Mouse (Mus musculus): Measurements from ENCODE around the gene Hpn. TPM values are rescaled to one million over a fixed set of nuclear protein-coding genes. Genes with fewer than 3 reads are reported as not detected.

The Hpn gene
- 0.76 TPM for polyA plus RNA-seq (2014; fragmentation: Illumina TruSeq; extraction: RNeasy Lipid Tissue Mini Kit (QIAGEN cat#74804); ENCODE audit: low read depth, low replicate concordance)

GRCm38 (mm10) chr7:31115182-31115581, at the start of gene Hpn:
Hpn (minus strand) TSS chr7:31115290.

GRCm38 (mm10) chr7:31155296-31156033, 40.4 kb upstream of the Hpn start, which contains the start of gene Gramd1a:
Gramd1a (minus strand) TSS chr7:31155896.

GRCm38 (mm10) chr7:31126851-31127724, 12.0 kb upstream of the Hpn start, which contains the start of gene Scn1b:
Scn1b (minus strand) TSS chr7:31127003.

GRCm38 (mm10) chr7:31076492-31076891, 38.6 kb downstream of the Hpn start, which contains the start of gene Fxyd3:
Fxyd3 (minus strand) TSS chr7:31076704.

GRCm38 (mm10) chr7:31059108-31059507, 56.0 kb downstream of the Hpn start, which contains the start of gene Lgi4:
Lgi4 (plus strand) TSS chr7:31059342.

GRCm38 (mm10) chr7:31057071-31057470, 58.0 kb downstream of the Hpn start, which contains the start of gene Fxyd1:
Fxyd1 (minus strand) TSS chr7:31057199.

GRCm38 (mm10) chr7:31051321-31052021, 63.6 kb downstream of the Hpn start, which contains the start of gene Fxyd7:
Fxyd7 (minus strand) TSS chr7:31051467.

Other genes starting within 250 kb of the Hpn start
- 9.5 TPM for gene Cd22, start 234.9 kb downstream of the Hpn start, polyA plus RNA-seq (2014; fragmentation: Illumina TruSeq; extraction: RNeasy Lipid Tissue Mini Kit (QIAGEN cat#74804); ENCODE audit: low read depth, low replicate concordance)
- not detected for gene Mag, start 200.4 kb downstream of the Hpn start, polyA plus RNA-seq (2014; fragmentation: Illumina TruSeq; extraction: RNeasy Lipid Tissue Mini Kit (QIAGEN cat#74804); ENCODE audit: low read depth, low replicate concordance)
- not detected for gene Hamp2, start 190.6 kb downstream of the Hpn start, polyA plus RNA-seq (2014; fragmentation: Illumina TruSeq; extraction: RNeasy Lipid Tissue Mini Kit (QIAGEN cat#74804); ENCODE audit: low read depth, low replicate concordance)
- not detected for gene Hamp, start 171.3 kb downstream of the Hpn start, polyA plus RNA-seq (2014; fragmentation: Illumina TruSeq; extraction: RNeasy Lipid Tissue Mini Kit (QIAGEN cat#74804); ENCODE audit: low read depth, low replicate concordance)
- gene Usf2, start 158.5 kb downstream of the Hpn start, polyA plus RNA-seq (2014; fragmentation: Illumina TruSeq; extraction: RNeasy Lipid Tissue Mini Kit (QIAGEN cat#74804); ENCODE audit: low read depth, low replicate concordance), result 38.3 TPM
- 6.1 TPM for gene Lsr, start 141.8 kb downstream of the Hpn start, polyA plus RNA-seq (2014; fragmentation: Illumina TruSeq; extraction: RNeasy Lipid Tissue Mini Kit (QIAGEN cat#74804); ENCODE audit: low read depth, low replicate concordance)
- gene Fam187b, start 141.5 kb downstream of the Hpn start, polyA plus RNA-seq (2014; fragmentation: Illumina TruSeq; extraction: RNeasy Lipid Tissue Mini Kit (QIAGEN cat#74804); ENCODE audit: low read depth, low replicate concordance), result 5.0 TPM
- gene Fxyd5, start 72.8 kb downstream of the Hpn start, polyA plus RNA-seq (2014; fragmentation: Illumina TruSeq; extraction: RNeasy Lipid Tissue Mini Kit (QIAGEN cat#74804); ENCODE audit: low read depth, low replicate concordance), result 8.9 TPM
- not detected for gene Fxyd7, start 63.8 kb downstream of the Hpn start, polyA plus RNA-seq (2014; fragmentation: Illumina TruSeq; extraction: RNeasy Lipid Tissue Mini Kit (QIAGEN cat#74804); ENCODE audit: low read depth, low replicate concordance)
- 4.1 TPM for gene Fxyd1, start 58.1 kb downstream of the Hpn start, polyA plus RNA-seq (2014; fragmentation: Illumina TruSeq; extraction: RNeasy Lipid Tissue Mini Kit (QIAGEN cat#74804); ENCODE audit: low read depth, low replicate concordance)
- 1.1 TPM for gene Lgi4, start 55.9 kb downstream of the Hpn start, polyA plus RNA-seq (2014; fragmentation: Illumina TruSeq; extraction: RNeasy Lipid Tissue Mini Kit (QIAGEN cat#74804); ENCODE audit: low read depth, low replicate concordance)
- 55.5 TPM for gene Fxyd3, start 38.6 kb downstream of the Hpn start, polyA plus RNA-seq (2014; fragmentation: Illumina TruSeq; extraction: RNeasy Lipid Tissue Mini Kit (QIAGEN cat#74804); ENCODE audit: low read depth, low replicate concordance)
- not detected for gene Scn1b, start 11.7 kb upstream of the Hpn start, polyA plus RNA-seq (2014; fragmentation: Illumina TruSeq; extraction: RNeasy Lipid Tissue Mini Kit (QIAGEN cat#74804); ENCODE audit: low read depth, low replicate concordance)
- gene Gramd1a, start 40.6 kb upstream of the Hpn start, polyA plus RNA-seq (2014; fragmentation: Illumina TruSeq; extraction: RNeasy Lipid Tissue Mini Kit (QIAGEN cat#74804); ENCODE audit: low read depth, low replicate concordance), result 7.0 TPM
- gene Scgb2b2, start 175.2 kb upstream of the Hpn start, polyA plus RNA-seq (2014; fragmentation: Illumina TruSeq; extraction: RNeasy Lipid Tissue Mini Kit (QIAGEN cat#74804); ENCODE audit: low read depth, low replicate concordance), result not detected
- not detected for gene Scgb1b2, start 176.5 kb upstream of the Hpn start, polyA plus RNA-seq (2014; fragmentation: Illumina TruSeq; extraction: RNeasy Lipid Tissue Mini Kit (QIAGEN cat#74804); ENCODE audit: low read depth, low replicate concordance)
- gene Scgb2b3, start 246.8 kb upstream of the Hpn start, polyA plus RNA-seq (2014; fragmentation: Illumina TruSeq; extraction: RNeasy Lipid Tissue Mini Kit (QIAGEN cat#74804); ENCODE audit: low read depth, low replicate concordance), result not detected